Mouse (Mus musculus) heart, embryonic 13.5 days (tissue): ENCODE data around the gene Ankrd1. TPM values are rescaled to one million over a fixed set of nuclear protein-coding genes. Genes with fewer than 3 reads are reported as not detected.

ENCODE experiments used
- ATAC-seq: fragments of 200-750 bp; cut with Nextera tagmentation; 2 replicates; pipeline ENCODE4 v1.8.0; 2017; ENCODE audit warnings: moderate TSS enrichment; ENCODE audit not compliant: insufficient number of reproducible peaks, low FRiP score, low TSS enrichment; ENCODE audit errors: extremely low read depth
- H3K27ac ChIP-seq: fragments of 300-500 bp; sonication (generic); replicated peaks from 2 replicates; pipeline ENCODE4 v1.5.1; 2015; ENCODE audit warnings: moderate library complexity, mild to moderate bottlenecking, inconsistent platforms
- H3K27me3 ChIP-seq: fragments of 300-500 bp; sonication (generic); replicated peaks from 2 replicates; pipeline ENCODE4 v1.6.1; 2015; ENCODE audit warnings: mild to moderate bottlenecking, inconsistent platforms
- H3K36me3 ChIP-seq: fragments of 300-500 bp; sonication (generic); 2 replicates; pipeline ENCODE4 v1.6.1; 2015; ENCODE audit warnings: mild to moderate bottlenecking, inconsistent platforms
- H3K4me1 ChIP-seq: fragments of 300-500 bp; sonication (generic); 2 replicates; pipeline ENCODE4 v1.6.1; 2015; ENCODE audit warnings: inconsistent platforms
- H3K4me2 ChIP-seq: fragments of 300-500 bp; sonication (generic); 2 replicates; pipeline ENCODE4 v1.6.1; 2015; ENCODE audit warnings: inconsistent platforms, mild to moderate bottlenecking, moderate library complexity
- H3K4me3 ChIP-seq: fragments of 300-500 bp; sonication (generic); 2 replicates; pipeline ENCODE4 v1.5.1; 2015; ENCODE audit warnings: moderate library complexity, mild to moderate bottlenecking, inconsistent platforms
- H3K9ac ChIP-seq: fragments of 300-500 bp; sonication (generic); 2 replicates; pipeline ENCODE4 v1.6.1; 2015; ENCODE audit warnings: inconsistent platforms, mild to moderate bottlenecking, moderate library complexity
- H3K9me3 ChIP-seq: fragments of 300-500 bp; sonication (generic); 2 replicates; pipeline ENCODE4 v1.6.1; 2016; ENCODE audit warnings: inconsistent platforms
- WGBS: fragments of 180-500 bp; shearing (Covaris S2); methylation state at CpG from one replicate; pipeline ENCODE4 v1.1.7; 2015; ENCODE audit warnings: mixed read lengths; 5-methylcytosine and 5-hydroxymethylcytosine counted together
- polyA plus RNA-seq: library from polyadenylated mRNA; unstranded; fragments of >200 nt; fragmentation: Nextera tagmentation; extraction: Ambion mirVana; gene quantifications from 2 replicates; pipeline ENCODE4 v1.2.1, GENCODE M21; 2015

Gene Ankrd1
- polyA plus RNA-seq = 394 and 473 TPM in 2 replicates

- peaks cover 22% of the 10 kb centered on the region for H3K36me3 ChIP-seq
- peak within 1 kb of the TSS; percentile 98 for H3K27ac ChIP-seq
- peak within 1 kb of the TSS; percentile 91 for H3K9ac ChIP-seq
- H3K27me3 ChIP-seq = no peaks in the 10 kb centered on the region
- peaks cover 22% of the 10 kb centered on the region for H3K9me3 ChIP-seq
- peak within 1 kb of the TSS; percentile 68 for H3K4me2 ChIP-seq
- peaks cover 41% of the 10 kb centered on the region for H3K4me1 ChIP-seq
- ATAC-seq = peak; percentile 81
- H3K4me3 ChIP-seq = peak within 1 kb of the TSS; percentile 62
- 19% methylated on average over 14 of the region's 14 CpGs for WGBS
Measured at GRCm38 (mm10) chr19:36119783-36120471, at the start of gene Ankrd1. Ankrd1 (minus strand) TSS chr19:36120099.

DNA sequence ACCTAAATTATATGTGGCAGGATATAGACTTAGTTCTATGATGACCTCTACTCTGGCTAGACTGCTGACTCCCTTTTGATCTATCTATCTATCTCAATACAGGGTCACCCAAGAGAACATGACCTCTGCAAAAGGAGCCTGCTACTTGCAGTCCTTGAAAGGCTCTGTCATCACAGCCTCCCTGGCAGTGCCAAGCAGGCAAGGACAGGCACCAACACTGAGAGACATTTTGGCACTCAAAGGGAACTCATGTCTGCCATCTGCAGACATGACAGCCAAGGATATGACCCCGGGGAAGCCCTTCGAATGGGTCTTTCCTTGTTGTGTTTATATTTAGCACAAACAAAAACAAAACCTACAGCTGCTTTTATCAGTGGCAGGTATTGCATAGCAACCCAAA is 49.2 kb upstream of the Ankrd1 start:
- 58% methylated on average over 2 of the region's 2 CpGs for WGBS
- no peak overlapping the region for H3K4me3 ChIP-seq

GRCm38 (mm10) chr19:36168121-36168520 is 48.2 kb upstream of the Ankrd1 start:
- Histone ChIP-seq H3K4me1 (peaks cover 48% of the 10 kb centered on the region), H3K36me3 (no peaks in the 10 kb centered on the region), H3K27me3 (no peaks in the 10 kb centered on the region), H3K9me3 (peaks cover 8% of the 10 kb centered on the region), H3K9ac (no peak overlapping the region), H3K27ac (peak overlapping the region; percentile 83), H3K4me3 (no peak overlapping the region), H3K4me2 (no peak overlapping the region)
- ATAC-seq = no peak
- WGBS = 30% methylated on average over 4 of the region's 4 CpGs

More for the DNA sequence above, 49.2 kb upstream of the Ankrd1 start:
- Histone ChIP-seq H3K36me3 (no peaks in the 10 kb centered on the region), H3K4me1 (peaks cover 48% of the 10 kb centered on the region), H3K9ac (no peak overlapping the region), H3K27me3 (no peaks in the 10 kb centered on the region), H3K4me2 (no peak overlapping the region), H3K27ac (no peak overlapping the region), H3K9me3 (peaks cover 8% of the 10 kb centered on the region)
- ATAC-seq = no peak

GRCm38 (mm10) chr19:36167291-36167896 is 47.5 kb upstream of the Ankrd1 start:
- H3K4me1 ChIP-seq = peaks cover 48% of the 10 kb centered on the region
- no peak overlapping the region for H3K9ac ChIP-seq
- 32% methylated on average over 6 of the region's 6 CpGs for WGBS
- no peak overlapping the region for H3K4me2 ChIP-seq
- peaks cover 8% of the 10 kb centered on the region for H3K9me3 ChIP-seq
- peak overlapping the region; percentile 83 for H3K27ac ChIP-seq
- no peaks in the 10 kb centered on the region for H3K36me3 ChIP-seq
- no peak; the same call in 1 of the 2 replicates for ATAC-seq
- H3K27me3 ChIP-seq = no peaks in the 10 kb centered on the region
- no peak overlapping the region for H3K4me3 ChIP-seq

- WGBS = 74% methylated on average over 6 of the region's 6 CpGs
Measured at GRCm38 (mm10) chr19:36166401-36167160, 46.7 kb upstream of the Ankrd1 start.

GRCm38 (mm10) chr19:36165351-36165750 is 45.5 kb upstream of the Ankrd1 start:
- Histone ChIP-seq H3K4me1 (peaks cover 48% of the 10 kb centered on the region), H3K36me3 (no peaks in the 10 kb centered on the region), H3K27me3 (no peaks in the 10 kb centered on the region), H3K27ac (no peak overlapping the region), H3K4me3 (no peak overlapping the region), H3K4me2 (no peak overlapping the region), H3K9me3 (no peaks in the 10 kb centered on the region), H3K9ac (no peak overlapping the region)
- no peak for ATAC-seq
- 63% methylated on average over 4 of the region's 4 CpGs for WGBS

More at GRCm38 (mm10) chr19:36166401-36167160, 46.7 kb upstream of the Ankrd1 start:
- Histone ChIP-seq H3K4me2 (no peak overlapping the region), H3K27ac (peak overlapping the region; percentile 83), H3K36me3 (no peaks in the 10 kb centered on the region), H3K4me3 (no peak overlapping the region), H3K9ac (no peak overlapping the region), H3K4me1 (peaks cover 48% of the 10 kb centered on the region), H3K9me3 (peaks cover 8% of the 10 kb centered on the region), H3K27me3 (no peaks in the 10 kb centered on the region)
- no peak for ATAC-seq

GRCm38 (mm10) chr19:36150241-36151007 is 30.5 kb upstream of the Ankrd1 start:
- 56% methylated on average over 4 of the region's 4 CpGs for WGBS

DNA sequence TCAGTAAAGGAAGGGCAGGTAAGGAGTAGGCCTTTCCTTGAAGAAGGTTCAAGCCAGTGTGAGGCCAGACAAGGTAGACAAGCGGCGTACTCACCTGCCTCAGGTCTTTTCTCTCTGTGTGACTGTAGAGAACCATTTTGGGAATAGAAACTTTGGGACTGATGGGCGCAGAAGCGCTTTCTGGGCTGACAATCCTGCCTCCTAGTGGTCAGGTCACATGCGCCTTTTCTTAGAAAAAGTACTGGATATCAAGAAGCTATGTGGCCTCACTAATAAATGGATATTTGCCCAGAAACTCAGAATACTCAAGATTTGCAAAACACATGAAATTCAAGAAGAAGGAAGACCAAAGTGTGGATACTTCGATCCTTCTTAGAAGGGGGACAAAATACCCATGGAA is 28.7 kb upstream of the Ankrd1 start:
- Histone ChIP-seq H3K27me3 (no peaks in the 10 kb centered on the region), H3K36me3 (no peaks in the 10 kb centered on the region), H3K4me2 (no peak overlapping the region), H3K9me3 (peaks cover 8% of the 10 kb centered on the region), H3K9ac (no peak overlapping the region), H3K27ac (no peak overlapping the region), H3K4me3 (no peak overlapping the region), H3K4me1 (no peaks in the 10 kb centered on the region)
- no peak for ATAC-seq
- 79% methylated on average over 6 of the region's 6 CpGs for WGBS

More at GRCm38 (mm10) chr19:36150241-36151007, 30.5 kb upstream of the Ankrd1 start:
- Histone ChIP-seq H3K4me3 (no peak overlapping the region), H3K4me1 (no peaks in the 10 kb centered on the region), H3K4me2 (no peak overlapping the region), H3K9me3 (no peaks in the 10 kb centered on the region), H3K36me3 (no peaks in the 10 kb centered on the region), H3K27ac (no peak overlapping the region), H3K27me3 (no peaks in the 10 kb centered on the region), H3K9ac (no peak overlapping the region)
- no peak for ATAC-seq

- no peak overlapping the region for H3K4me3 ChIP-seq
- H3K27me3 ChIP-seq = no peaks in the 10 kb centered on the region
- H3K9me3 ChIP-seq = peaks cover 8% of the 10 kb centered on the region
- no peak overlapping the region for H3K27ac ChIP-seq
- no peak for ATAC-seq
- H3K9ac ChIP-seq = no peak overlapping the region
- H3K36me3 ChIP-seq = no peaks in the 10 kb centered on the region
- no peaks in the 10 kb centered on the region for H3K4me1 ChIP-seq
- no peak overlapping the region for H3K4me2 ChIP-seq
- WGBS = 83% methylated on average over 2 of the region's 2 CpGs
Measured at GRCm38 (mm10) chr19:36143571-36143970, 23.7 kb upstream of the Ankrd1 start.

GRCm38 (mm10) chr19:36133731-36134130 is 13.8 kb upstream of the Ankrd1 start:
- Histone ChIP-seq H3K9me3 (no peaks in the 10 kb centered on the region), H3K4me1 (peaks cover 36% of the 10 kb centered on the region), H3K27ac (peak overlapping the region; percentile 77), H3K9ac (no peak overlapping the region; the same call in 1 of the 2 replicates), H3K36me3 (no peaks in the 10 kb centered on the region), H3K4me3 (no peak overlapping the region), H3K27me3 (no peaks in the 10 kb centered on the region), H3K4me2 (0 out of 2 replicates have a peak overlapping the region, but pooled peaks have one; percentile 3)
- no peak for ATAC-seq
- WGBS = 14% methylated on average over 5 of the region's 5 CpGs

- peak overlapping the region; percentile 77; the same call in 1 of the 2 replicates for H3K27ac ChIP-seq
- no peak overlapping the region for H3K4me2 ChIP-seq
- no peak for ATAC-seq
- WGBS = 80% methylated on average over 6 of the region's 6 CpGs
- H3K9me3 ChIP-seq = no peaks in the 10 kb centered on the region
- H3K4me1 ChIP-seq = peaks cover 39% of the 10 kb centered on the region
- H3K36me3 ChIP-seq = no peaks in the 10 kb centered on the region
- no peak overlapping the region for H3K9ac ChIP-seq
- no peaks in the 10 kb centered on the region for H3K27me3 ChIP-seq
- H3K4me3 ChIP-seq = no peak overlapping the region
Measured at GRCm38 (mm10) chr19:36133064-36133463, 13.2 kb upstream of the Ankrd1 start.
